Mouse (Mus musculus) mouse embryonic stem cell (cell line): ENCODE data around the gene Slc39a5.

Experiments used
- in situ Hi-C, 2 experiments: fragments of 300-500 bp; cut with MboI; formaldehyde crosslinking; loops; 1 replicate in 1 of 2; 3 replicates in 1 of 2; pipeline ENCODE4 v1.14.3; 2019 to 2020; ENCODE audit warnings: low sequenced_read_pairs in 2 of 2, low pct_unique_long_range_greater_than_20kb in 1 of 2, mixed read lengths in 1 of 2; ENCODE audit not compliant: unreplicated experiment in 1 of 2

Gene Slc39a5

DNA sequence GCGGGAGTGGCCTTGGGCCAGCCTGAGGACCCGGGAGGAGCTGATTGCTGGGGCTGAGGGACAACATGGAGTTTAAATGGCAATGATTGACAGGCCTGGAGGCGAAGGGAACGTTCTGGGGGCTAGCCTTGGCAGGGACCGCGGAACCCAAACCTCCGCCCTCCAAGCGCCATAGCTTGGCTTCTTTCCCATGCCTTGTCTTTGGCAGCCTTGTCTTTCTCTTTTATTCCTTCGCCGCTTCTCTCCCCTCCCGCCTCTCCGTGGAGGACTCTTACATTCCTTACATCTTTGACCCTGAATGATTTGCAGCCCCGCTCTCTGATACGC is 11.0 kb upstream of the Slc39a5 start:
- in situ Hi-C loops = no loop called here

DNA sequence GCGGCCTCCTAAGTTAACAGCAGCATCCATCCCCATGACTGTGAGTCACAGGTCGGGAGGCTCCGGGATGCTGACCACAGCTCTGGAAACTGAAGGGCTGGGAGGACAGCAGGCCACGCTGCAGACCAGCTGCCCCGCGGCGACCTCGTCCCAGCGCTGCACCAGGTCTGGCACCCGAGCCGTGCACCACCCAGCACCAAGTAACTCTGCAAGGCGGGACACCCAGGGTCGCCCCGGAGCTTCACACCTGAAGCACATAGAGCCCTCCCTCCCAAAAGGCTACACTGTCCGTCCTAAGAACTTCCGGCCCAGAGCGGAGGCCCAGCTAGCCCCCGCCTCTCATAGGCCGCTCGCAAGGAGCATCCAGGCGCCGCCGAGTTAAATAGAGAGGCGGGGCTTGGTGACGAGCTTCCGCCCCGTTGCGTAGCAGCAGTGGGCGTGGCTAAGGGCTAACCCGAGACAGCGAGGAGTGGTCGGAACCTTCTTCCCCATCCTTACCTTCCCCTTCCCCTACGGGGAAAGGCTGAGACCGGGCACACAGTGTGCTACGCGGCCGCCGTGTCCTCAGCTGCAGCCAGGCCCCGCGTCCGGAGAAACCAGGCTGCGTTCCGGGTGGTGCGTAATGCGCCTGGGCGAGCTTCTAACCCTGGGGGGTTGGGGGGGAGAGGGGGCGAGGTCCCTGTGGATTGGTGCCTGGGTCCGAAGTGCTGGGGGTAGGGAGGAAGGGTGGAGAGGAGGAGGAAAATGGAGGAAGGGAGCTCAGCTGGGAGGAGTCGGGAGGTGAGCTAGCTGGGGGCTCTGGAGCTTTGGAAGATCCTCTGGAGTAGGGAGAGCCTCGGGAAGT is 10.4 kb upstream of the Slc39a5 start, which contains the start of the genes Nabp2 and Rnf41:
Nabp2 (minus strand) TSS at position 282 of the 844 bp plus-strand sequence.
Rnf41 (plus strand) TSS at position 447 of the 844 bp plus-strand sequence.
- in situ Hi-C loops = no loop called here

DNA sequence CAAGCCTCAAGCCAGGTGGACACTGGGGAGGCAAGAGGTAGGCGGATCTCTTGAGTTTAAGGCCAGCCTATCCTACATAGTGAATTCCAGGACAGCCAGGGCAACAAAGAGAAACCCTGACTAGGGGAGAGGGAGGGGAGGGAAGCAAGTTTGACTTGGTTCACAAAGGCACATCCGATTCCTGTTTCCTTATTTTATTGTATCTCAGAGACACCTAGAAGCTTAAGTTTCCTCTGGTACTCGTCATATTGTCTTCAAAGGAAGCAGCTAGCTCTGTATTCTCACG is 9.5 kb upstream of the Slc39a5 start:
- in situ Hi-C loops = no loop called here

DNA sequence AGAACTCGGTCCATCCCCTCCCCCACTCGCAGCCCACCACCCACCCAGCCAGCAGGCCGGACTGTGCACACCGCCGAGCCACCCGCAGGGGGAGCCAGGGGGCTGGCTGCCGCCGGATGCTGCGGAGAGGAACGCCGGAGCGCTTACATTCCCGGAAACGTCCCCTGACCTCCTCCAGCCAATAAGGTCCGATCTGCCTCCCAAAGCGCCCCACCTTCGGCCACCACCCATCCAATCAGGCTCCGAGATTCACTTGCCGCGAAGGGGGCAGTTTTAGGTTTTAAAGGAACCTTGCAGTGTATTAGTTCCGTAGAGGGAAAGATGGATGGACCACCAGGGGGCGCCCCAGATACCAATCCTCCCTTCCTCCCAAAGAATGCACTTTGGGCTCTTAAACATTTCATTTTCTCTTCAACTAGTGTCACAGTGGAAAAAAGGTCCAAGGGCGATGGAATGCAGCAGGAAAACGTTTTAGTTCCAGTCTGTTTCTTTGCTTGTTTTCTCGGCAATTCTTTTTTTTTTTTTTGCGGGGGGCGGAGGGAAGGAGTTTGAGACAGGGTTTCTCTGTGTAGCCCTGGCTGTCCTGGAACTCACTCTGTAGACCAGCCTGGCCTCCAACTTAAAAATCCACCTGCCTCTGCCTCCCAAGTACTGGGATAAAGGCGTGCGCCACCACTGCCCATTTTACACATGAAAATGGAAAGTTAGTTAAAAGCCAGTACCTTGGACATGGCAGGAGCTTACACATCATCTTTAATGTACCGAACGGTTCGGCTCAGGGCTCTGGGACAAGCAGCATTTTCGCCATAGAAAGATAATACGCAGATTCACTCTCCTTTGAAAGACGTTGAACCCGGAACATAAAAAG is 8.9 kb upstream of the Slc39a5 start:
- in situ Hi-C loops = no loop called here

DNA sequence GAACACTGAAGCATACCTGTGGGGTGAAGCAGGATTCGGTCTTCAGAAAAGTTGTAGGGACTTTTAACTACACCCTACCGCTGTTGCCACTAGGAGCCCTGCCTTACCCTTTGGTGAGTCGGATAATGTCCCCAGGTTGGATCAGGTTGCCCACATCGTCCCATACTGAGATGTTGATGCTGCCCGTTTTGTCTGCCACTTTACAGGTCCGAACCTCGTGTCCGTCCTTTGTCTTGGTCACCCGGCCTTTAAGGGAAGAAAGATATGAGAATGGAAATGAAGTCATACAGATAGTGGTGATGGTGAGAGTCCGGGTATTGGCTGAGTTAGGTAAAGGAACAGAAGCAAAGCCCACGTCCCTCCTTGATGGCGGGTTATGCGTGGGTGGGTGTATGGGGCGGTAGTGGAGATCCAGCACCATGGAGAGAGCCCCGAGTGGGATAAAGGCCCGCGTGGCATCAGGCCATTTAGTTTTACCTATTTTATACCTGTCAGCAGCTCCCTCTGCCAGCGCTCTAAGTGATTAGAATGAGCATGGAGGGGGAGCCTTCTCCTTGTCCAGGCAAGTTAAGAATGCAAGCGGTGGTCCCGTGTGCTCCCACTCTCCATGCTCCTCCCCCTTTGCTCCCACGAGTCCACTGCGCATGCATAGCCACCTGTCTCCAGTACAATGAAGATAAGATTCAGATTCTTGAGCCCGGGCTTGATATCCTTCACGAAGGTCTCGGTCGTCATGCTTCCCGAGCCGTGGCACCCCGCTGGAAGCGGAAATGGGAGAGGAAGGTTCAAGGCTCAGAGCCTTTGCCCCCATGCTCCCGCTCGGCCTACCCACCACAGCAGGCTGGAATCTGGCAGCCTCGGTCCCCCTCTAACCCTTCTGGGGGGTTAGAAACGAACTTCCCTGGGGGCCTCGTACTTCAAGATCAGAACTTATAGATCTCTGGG is 7.8 kb upstream of the Slc39a5 start:
- in situ Hi-C loops = no loop called here

DNA sequence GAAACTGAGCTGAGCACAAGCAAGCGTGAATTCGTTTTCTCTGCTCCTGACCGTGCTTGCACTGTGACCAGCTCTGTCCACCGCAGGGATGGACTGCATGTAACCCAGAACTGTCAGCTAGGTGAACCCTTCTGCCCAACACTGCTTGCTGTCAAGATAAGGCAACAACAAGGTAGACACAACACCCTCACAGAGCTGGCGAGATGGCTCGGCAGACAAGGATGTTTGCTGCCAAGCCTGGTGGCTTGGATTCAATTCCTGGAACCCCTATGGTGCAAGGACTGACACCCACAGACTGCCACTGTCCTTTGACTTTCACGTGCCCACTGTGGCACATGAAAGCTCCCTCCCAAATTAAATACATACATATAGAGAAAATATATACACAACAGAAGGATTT is 2.9 kb upstream of the Slc39a5 start:
- in situ Hi-C loops = no loop called here

DNA sequence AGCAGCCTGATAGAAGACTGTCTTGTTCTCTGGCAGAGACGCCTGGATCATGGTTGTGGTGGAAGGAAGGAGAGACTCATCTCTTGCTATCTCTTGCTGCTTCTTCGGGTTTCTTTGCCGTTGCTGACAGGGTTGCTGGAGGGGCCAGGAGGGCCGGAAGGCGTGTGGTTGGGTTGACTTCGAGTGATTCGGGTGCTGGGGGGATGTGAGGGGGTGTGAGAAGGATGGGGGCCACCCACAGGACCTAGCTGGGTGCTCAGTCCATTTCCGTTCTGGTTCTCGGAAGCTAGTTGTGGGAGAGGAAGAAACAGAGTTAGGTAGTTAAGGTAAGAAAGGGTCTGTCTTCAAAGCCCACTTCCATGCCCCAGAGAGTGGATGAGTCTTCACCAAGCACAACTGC is 609 bp upstream of the Slc39a5 start:
- in situ Hi-C loops = no loop called here

DNA sequence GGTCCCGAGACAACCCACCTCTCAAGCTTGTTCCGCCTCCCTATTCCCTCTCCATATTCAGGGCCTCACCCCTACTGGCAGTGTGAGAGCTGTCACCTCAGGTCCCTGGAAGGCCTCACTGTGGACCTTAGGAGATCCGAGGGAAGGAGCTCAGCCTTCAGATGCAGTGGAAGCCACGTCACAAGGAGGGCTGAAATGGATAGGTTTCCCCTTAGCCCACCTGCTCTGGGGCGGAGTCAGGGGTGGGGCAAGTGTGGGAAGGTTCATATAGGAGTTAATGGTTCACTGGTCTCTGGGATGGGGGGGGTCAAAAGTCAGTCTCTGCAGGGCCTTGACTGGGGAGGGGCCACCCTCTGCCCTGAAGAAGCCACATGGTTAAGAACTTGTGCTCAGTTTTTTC is 691 bp downstream of the Slc39a5 start:
- in situ Hi-C loops = no loop called here

DNA sequence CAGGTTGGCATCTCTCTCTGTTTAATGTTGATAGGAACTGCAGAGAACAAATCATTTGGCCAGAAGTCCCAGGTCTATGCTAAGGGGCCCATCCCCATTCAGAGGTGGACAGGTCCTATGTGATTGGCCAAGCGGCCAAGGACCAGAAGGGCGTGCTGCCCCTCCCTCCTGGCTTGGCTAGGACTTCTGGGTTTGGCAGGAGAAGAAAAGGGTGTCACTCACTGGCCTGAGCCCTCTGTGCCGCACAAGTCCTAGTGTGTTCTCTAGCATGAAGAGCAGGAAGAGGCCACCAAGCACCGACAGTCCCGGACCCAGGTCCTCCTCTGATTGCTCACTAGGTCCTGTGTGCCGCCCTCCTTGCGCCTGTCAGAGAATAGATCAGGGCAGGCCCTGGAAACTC is 3.6 kb downstream of the Slc39a5 start:
- in situ Hi-C loops = no loop called here

DNA sequence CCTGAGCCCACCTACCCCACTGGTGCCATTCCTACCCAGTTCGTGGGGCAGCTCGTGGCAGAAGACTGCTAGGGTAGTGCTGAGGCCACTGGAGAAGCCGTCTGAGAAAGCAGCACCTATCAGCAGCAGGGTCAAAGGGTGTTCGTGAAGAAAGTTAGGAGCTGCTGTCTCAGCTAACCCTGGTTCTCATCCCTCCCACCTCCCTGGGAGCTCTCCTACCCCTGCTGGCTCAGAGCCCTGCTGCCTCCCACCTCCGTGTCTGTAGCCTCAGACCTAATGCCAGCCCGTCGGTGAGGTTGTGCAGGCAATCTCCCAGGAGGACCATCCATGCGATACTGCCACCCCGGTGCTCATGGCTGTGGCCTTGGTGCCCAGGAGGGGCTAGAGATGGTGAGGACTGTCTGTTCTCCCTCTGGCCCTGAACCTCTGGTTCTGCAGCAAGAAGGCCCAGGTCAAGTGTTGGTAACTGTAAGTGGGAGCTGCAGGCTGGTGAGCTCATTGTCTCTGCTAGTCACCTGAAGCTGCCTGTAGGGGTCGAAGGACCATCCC is 4.2 kb downstream of the Slc39a5 start:
- in situ Hi-C loops = no loop called here

DNA sequence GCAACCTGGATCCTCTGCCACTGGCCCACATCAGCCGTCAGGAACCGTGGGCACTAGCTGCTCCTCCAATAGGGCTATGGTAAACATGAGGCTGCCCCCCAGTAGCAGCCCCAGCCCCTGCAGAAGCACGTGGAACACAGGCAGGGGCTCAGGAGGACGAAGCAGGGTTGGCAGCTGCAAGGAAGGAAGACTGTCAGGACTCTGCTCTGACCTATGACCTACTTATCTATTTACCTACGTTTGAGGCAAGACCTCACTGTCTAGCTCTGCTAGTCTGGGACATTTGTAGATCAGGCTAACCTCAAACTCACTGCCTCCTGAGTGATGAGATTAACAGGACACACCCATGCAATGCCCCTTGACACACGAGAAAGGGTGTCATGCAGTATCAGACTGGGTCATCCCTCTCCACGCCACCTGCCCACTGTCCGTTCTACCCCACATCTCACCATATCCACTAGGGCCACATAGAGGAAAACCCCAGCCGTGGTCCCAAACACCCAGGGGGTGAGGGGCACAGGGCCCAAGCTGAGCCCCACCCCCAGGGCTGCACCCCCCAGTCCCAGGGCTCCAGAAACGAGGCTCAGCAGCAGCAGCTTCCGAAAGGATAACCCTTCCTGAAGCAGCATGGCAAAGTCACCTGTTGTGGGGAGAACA is 4.9 kb downstream of the Slc39a5 start:
- in situ Hi-C loops = no loop called here

DNA sequence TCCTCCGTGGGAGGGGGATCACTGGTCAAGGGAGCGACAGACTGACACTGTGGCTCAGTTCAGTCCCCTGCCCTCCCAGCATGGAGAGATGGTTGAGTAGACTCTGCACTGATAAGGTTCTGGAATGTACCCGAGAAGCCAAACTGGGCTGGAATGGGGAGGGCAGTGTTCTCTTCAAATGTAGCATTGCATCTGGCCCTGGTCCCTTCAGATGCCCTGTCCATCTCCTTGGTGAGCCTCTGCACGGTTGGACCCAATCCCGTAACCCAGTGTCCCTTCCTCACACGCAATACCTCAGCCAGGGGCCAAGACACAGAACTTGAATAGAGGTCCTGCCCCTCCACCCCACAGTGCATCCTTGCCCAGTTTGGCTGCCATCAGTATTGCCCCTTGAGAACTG is 9.2 kb downstream of the Slc39a5 start:
- in situ Hi-C loops = no loop called here

DNA sequence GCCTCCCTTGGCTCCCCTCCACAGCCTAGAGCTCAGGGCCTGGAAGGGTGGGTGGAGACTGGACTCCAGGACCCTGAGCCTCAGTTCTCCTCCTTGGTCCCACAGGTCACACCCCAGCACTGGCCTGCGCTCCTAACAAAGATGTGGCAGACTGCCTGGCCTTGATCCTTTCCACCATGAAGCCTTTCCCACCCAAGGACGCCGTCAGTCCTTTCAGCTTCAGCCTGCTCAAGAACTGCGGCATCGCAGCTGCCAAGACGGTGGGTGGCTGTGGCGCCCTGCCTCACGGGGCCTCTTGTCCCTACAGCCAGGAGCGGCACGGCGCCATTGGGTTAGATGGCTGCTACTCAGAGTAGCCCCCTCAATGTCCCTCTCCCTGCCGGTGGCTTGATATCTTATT is 10.7 kb downstream of the Slc39a5 start:
- in situ Hi-C loops = no loop called here

DNA sequence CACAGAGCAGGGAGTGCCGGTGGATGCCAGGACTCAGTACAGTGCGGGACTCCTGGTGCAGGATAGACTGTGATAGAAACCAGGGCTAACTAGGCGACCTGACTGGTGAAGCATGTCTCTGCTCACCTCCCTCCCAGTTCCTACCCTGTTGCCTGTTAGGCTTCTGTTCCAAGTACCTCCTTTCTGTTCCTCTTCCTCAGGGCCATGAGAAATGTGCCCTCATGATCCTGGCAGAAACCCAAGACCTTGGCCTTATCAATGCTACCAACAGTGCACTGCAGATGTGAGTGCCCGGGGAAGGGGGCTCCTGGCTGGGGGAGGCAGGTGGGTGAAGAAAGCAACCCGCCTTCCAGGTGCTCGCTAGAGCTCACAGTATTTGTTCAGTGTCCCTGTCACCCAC is 11.5 kb downstream of the Slc39a5 start:
- in situ Hi-C loops = no loop called here

DNA sequence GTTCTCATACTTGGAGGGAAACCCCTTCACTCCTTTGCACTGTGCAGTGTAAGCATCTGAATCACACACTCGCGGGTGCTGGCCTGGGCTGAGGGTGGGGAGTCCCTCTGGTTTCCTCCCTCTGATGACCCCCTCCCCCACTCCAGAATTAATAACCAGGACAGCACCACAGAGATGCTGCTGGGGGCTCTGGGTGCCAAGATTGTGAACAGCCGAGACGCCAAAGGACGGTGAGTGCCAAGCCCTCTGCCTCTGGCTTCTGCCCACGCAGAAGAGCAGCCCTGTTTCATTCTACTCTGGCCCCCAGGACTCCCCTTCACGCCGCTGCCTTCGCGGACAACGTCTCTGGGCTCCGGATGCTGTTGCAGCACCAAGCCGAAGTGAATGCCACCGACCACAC is 12.1 kb downstream of the Slc39a5 start:
- in situ Hi-C loops = no loop called here

DNA sequence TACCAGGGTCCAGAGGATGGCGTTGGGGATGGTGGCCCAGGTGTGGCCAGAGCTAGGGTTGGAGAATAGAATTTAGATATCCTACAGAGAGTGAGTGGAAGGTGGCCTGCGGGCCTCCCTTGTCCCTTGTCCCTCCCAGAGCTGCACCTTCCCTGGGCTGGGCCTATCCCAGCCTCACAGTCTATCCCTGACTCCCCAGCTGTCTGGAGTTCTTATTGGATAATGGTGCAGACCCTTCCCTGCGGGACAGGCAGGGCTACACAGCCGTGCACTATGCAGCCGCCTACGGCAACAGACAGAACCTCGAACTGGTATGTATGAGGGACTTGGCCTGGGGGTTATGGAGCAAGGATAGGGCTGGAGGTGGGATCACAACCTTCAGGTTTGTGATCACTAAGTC is 15.1 kb downstream of the Slc39a5 start:
- in situ Hi-C loops = no loop called here

DNA sequence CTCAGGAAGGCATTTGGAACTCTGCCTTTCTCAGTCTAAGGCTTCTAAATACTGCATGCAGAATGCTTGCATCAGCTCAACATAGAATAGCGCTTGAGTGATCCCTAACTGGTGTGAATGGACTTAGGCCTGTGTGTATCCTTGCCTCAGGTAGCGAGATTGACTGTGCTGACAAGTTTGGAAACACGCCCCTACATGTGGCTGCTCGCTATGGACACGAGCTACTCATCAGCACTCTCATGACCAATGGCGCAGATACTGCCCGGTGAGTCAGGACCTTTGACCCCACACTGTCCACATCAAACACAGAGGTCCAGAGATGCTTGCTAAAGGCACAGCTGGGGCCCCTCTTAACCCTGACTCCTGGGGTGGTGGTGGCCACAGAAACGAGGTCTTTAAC is 18.5 kb downstream of the Slc39a5 start:
- in situ Hi-C loops = no loop called here

DNA sequence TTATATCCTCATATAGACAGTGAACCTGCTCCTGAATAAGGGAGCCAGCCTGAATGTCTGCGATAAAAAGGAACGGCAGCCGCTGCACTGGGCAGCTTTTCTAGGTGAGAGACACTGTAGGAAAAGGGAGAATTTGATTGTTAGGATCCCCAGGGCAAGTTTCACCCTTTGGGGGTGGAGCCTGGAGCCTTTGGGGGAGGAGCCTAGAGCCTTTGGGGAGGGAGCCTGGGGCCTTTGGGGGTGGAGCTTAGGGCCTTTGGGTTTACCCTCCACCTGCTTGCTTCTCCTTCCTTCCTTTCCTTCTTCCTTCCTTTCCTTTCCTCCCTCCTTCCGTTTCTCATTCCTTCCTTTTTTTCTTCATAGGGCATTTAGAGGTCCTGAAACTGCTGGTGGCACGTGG is 20.5 kb downstream of the Slc39a5 start:
- in situ Hi-C loops = no loop called here
